Mouse (Mus musculus) gastrocnemius, adult 2 months (tissue): Measurements from ENCODE around the gene Cd300ld4. TPM values are rescaled to one million over a fixed set of nuclear protein-coding genes. Genes with fewer than 3 reads are reported as not detected.
A peak's percentile ranks its signal among the peaks of the same experiment; 100 is the strongest.
"Not testable (repeated sequence)": the region's sequence is repeated elsewhere in the genome, so short reads cannot be mapped to it uniquely, and the experiment has no call there.

Source experiments
- DNase-seq: peaks from one replicate; pipeline ENCODE4 v3.0.0; 2022
- H3K27ac ChIP-seq: fragments of 200-600 bp; 2 replicates; pipeline ENCODE4 v1.8.1; 2022; ENCODE audit warnings: mild to moderate bottlenecking
- H3K4me3 ChIP-seq: fragments of 200-600 bp; 2 replicates; pipeline ENCODE4 v1.8.1; 2022; ENCODE audit warnings: mild to moderate bottlenecking, moderate library complexity
- CTCF ChIP-seq: fragments of 200-600 bp; IDR thresholded peaks from 2 replicates; pipeline ENCODE4 v1.8.1; 2022; ENCODE audit warnings: antibody characterized with exemption, mild to moderate bottlenecking, moderate library complexity
- intact Hi-C: fragments of 180-260 bp; cut with DNase I; formaldehyde crosslinking; loops from one replicate; pipeline ENCODE4 v1.15.1; 2025
- long read RNA-seq, 2 experiments: library from polyadenylated mRNA; stranded (forward); transcript quantifications; one replicate each; pipeline ENCODE4 v2.0.0; 2021
- total RNA-seq, 2 experiments: library from RNA; stranded (reverse); gene quantifications; 2 replicates each; pipeline ENCODE4 v1.2.3; 2021

Cd300ld4 gene
- total RNA-seq = under 1 TPM; 0.73 to 0.92 TPM
- long read RNA-seq, experiment 1 = 0 reads
- long read RNA-seq, experiment 2 = 0 reads

DNA sequence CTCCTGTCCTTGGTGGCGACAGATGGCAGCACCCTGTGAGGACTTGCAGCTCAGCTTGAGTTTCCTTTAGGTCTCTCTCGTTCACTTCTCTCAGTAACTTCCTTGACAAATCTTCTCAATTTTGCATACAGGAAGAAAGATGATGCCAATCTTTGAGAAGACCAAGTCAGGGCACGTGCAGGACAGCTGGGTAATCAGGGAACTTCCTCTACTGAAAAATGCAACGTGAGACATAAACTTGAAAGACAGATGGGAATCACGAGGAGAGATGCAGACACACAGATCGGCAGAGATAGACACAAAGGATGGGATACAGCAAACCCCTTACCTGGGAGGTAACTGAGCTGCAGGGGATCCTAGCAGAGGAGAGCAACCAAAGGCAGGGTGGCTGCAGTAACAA lies at the start of gene Cd300ld4:
Gene Cd300ld4, minus strand, starts transcription at position 101 of the 400 bp plus-strand sequence.
- DNase-seq, intact Hi-C loops, H3K27ac ChIP-seq, H3K4me3 ChIP-seq: not testable (repeated sequence)

DNA sequence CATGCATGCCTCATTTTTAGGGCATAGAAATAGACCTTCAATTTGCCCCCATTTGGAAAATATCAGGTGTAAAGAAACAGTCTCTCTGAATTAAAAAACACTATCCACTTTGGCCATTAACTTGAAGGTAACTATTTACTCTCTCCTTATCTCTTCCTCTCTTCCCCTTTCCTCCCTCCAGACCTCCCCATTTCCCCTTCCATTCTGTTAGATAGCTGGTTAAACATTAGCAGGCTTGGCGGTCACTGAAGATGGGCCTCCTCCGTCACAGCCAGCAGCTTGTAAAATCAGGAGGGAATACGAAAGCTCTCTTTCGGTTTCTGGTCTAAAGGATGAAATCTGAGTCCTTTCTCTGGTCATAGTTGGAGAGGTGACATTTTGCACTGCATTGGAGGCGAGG lies 49.0 kb upstream of the Cd300ld4 start:
- TF ChIP-seq CTCF = no peak
- intact Hi-C loops = no loop called here
- DNase-seq = no peak
- H3K27ac ChIP-seq = no peak overlapping the region
- H3K4me3 ChIP-seq = no peak overlapping the region

DNA sequence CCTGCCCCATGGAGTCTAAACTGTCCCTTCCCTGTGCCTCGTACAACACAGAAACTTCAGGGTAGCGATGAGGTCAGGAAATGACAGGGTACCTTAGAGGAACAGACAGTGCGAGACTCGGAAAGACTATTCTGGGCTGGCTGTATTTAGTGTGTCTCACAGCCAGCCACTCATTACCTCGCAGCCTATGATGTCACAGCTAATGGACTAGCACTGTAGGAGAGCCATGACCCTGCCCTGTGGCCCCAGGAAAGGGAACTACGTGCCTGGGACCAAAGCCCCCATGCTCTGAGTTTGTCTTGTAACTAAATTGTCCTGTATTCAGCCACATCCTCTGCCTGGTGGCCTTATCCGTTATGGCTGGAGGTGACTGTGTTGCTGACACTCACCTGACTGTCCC lies 48.6 kb upstream of the Cd300ld4 start:
- Histone ChIP-seq H3K27ac (no peak overlapping the region), H3K4me3 (no peak overlapping the region)
- intact Hi-C loops = no loop called here
- DNase-seq = no peak
- TF ChIP-seq CTCF = no peak

DNA sequence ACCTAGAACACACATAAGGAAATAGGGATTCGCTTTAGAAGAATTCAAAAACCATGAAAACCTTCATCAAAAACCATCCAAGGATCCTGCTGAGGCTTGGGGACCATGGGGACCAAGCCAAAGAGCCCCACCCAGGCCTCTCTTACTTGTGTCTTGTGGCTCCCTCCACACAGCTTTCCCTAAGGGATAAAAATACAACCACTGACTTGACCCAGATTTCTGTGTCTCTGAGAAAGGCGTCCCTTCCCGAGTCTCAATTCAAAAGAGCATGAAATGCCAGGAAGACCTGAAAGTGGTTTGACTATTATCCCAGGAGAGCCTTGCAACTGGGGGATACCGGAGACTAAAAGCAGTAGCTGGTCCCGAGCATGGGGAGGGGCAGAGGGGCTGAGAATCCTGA lies 46.2 kb upstream of the Cd300ld4 start:
- H3K4me3 ChIP-seq = no peak overlapping the region
- no peak for DNase-seq
- no peak for TF ChIP-seq CTCF
- no peak overlapping the region for H3K27ac ChIP-seq
- intact Hi-C loops = no loop called here

DNA sequence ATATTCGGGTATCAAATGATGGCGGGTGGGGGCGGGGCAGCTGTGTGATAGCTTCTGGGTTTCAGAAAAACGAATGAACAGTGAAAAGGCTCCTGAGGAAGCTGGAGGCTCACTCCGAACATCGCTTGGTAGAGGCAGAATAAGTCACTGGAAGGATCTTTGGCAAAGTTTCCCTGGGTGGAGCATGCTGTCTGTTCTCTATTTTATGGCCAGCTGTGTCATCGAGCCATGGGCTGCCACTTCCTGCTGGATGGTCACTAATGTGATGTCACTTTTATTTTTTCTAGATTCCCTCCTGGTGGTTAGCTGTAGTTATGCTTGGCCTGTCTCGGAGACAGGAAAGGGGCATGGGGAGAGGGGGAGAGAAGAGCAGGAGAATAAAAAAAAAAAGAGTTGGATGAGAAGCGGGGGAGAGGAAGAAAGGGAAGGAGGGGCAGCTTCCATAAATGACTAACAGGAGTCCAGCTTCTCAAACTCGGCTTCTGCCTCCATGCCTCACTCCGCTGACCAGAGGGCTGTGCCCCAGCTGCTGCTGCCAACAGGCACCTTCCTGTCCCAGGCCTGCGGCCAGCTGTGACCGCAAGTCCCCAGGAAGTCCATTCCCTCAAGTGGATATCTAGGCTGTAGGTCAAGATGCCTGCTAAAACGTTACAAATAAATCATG lies 45.0 kb upstream of the Cd300ld4 start:
- peak overlapping the region; percentile 49 for H3K27ac ChIP-seq
- intact Hi-C loops = no loop called here
- DNase-seq = peak; percentile 67
- peak overlapping the region; percentile 21 for H3K4me3 ChIP-seq
- TF ChIP-seq CTCF = no peak

DNA sequence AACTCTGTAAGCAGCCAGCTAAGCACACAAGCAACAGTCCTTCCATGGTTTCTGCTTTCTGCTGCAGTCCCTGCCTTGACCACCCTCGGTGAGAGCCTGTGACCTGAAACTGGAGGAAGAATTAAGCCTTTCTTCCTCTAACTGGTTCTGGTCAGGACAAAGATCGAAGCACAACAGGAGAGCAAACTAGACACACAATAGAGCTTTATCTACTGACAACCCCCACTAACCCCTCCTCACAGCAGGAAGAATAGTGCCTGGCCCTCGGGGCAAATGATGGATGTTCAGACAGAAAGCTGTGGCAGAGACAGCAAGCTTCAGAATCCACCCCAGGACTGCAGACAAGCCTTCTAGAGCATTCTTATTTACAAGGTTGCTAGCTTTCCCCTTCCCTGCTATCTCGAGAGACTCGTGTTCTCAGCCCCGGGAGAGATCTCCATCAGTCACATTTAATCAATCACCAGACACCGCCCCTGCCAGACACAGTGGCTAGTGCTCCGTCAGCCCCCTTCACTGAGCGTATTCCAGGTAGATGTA lies 44.3 kb upstream of the Cd300ld4 start:
- no peak for DNase-seq
- peak overlapping the region; percentile 21; the same call in 1 of the 2 replicates for H3K4me3 ChIP-seq
- TF ChIP-seq CTCF = no peak

DNA sequence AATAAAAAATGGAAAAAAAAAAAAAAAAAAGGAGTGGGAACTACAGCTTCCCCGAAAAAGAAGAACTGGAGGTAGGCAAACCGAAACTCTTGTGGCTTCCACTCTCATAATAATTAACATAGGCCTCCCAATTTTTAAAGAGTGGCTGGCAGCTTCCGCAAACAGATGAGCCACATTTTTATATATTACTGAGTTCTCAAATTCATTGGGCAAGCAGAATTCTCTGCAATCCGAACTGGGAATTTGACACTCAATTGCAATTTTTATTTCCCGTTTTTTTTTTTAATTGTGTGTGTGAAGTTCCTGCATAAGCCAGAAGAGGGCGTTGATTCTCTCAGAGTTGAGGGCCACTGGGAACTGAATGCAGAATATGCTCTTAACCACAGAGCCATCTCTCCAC lies 40.0 kb upstream of the Cd300ld4 start:
- intact Hi-C loops = no loop called here
- Histone ChIP-seq H3K27ac (no peak overlapping the region), H3K4me3 (no peak overlapping the region)
- DNase-seq = no peak
- TF ChIP-seq CTCF = peak; percentile 4; the same call in 1 of the 2 replicates

More for the DNA sequence above, 44.3 kb upstream of the Cd300ld4 start:
- intact Hi-C loops = no loop called here
- H3K27ac ChIP-seq = peak overlapping the region; percentile 46

DNA sequence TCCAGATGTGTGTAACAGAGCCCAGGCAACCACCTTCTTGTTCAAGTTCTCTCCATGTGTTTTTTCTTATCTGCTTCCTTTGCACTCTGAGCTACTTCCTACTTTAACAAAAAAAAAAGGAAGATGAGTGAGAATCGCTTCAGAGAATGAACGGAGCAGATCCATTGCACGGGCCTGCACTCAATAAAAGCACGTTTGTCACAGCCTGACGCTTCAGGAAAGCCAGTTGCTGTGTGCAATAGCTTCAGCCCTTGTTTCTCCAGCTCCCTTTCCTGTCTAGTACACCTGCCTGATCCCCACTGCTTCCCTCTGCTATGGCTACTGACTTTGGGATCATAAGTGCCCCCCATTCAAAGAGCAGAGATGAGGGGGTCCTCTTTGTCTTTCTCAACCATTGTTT lies 35.3 kb upstream of the Cd300ld4 start, which contains the start of gene Cd300e:
Gene Cd300e, minus strand, starts transcription at position 101 of the 400 bp plus-strand sequence.
- no peak for TF ChIP-seq CTCF
- H3K27ac ChIP-seq = no peak within 1 kb of the TSS
- intact Hi-C loops = no loop called here
- DNase-seq = no peak
- H3K4me3 ChIP-seq = no peak within 1 kb of the TSS

DNA sequence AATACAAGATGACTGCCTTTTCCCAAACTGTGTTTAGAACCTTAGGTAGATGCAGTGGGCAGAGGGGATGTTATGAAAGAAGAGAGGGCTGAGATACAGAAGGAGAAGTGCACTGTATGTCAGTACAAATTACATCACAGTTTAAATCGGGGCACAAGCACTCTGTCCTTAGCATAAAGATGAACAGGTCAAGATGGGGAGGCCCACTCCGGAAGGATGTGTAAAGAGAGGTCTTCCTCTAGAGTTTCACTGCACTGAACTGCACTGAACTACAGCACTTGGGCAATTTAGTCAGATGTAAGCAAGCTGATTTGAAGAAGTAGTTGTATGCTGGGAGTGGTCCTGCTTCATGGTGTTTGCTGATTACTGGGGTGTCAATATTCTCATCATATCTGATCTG lies 33.0 kb upstream of the Cd300ld4 start:
- no peak overlapping the region for H3K27ac ChIP-seq
- no peak overlapping the region for H3K4me3 ChIP-seq
- DNase-seq = no peak
- intact Hi-C loops = no loop called here
- no peak for TF ChIP-seq CTCF

DNA sequence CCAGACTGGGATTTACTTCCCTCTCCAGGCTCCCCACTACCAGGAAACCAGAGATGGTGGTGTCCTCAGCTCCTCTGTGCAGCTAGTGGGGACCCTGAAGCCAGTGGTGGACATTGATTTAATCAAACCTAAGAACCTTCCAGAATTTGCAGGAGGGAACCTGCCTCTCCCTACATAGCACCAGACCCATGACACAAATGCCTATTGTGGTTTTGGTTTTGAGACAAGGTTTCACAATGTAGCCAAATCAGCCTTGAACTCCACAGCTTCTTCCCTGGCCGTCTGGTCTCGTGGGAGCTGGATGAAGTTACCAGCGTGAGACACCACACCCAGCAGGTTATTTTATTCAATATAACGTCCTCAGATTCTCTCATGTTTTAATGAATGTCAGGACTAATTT lies 31.9 kb upstream of the Cd300ld4 start:
- no peak for DNase-seq
- intact Hi-C loops = no loop called here
- Histone ChIP-seq H3K27ac (no peak overlapping the region), H3K4me3 (no peak overlapping the region)
- no peak for TF ChIP-seq CTCF

DNA sequence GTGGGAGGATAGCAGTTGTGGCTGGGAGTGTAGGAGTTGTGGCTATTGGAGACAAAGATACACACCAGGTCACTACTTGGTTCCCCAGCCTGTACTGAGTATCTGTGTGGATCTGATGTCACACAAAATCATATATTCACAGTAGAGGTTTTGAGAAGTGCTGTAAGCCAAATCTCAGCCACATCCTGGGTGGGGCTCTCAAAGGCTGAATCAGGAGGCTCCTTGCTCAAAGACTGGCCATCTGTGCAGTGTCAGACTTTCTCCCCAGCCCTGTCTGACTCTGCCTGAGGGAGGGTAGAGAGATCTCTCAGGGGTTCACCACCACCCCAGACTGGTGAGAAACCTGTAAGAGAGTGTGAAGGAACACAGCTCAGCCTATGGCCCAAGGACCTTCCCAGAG lies 27.7 kb upstream of the Cd300ld4 start:
- TF ChIP-seq CTCF = no peak
- Histone ChIP-seq H3K4me3 (no peak overlapping the region), H3K27ac (no peak overlapping the region)
- intact Hi-C loops = no loop called here
- no peak for DNase-seq

DNA sequence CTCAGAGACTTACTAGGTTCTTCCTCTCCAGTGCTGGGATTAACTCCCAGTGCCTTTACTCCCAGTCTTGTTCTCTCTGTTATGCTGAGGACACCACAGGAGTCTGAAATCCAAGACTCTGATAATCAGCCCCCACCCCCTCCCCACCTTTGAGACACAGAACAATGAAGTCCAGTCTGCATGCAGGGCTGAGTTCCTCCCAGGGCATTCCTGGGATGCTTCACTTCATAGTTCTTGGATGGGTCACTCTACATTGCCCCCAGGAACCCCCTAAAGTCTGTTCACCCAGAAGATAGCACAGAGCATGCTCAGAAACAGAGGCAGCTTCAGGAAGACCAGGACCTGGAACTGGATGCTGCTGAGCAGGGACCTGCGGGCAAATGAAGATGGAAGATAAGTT lies 26.2 kb upstream of the Cd300ld4 start:
- H3K4me3 ChIP-seq = no peak overlapping the region
- H3K27ac ChIP-seq = no peak overlapping the region
- TF ChIP-seq CTCF = no peak
- intact Hi-C loops = no loop called here
- no peak for DNase-seq

DNA sequence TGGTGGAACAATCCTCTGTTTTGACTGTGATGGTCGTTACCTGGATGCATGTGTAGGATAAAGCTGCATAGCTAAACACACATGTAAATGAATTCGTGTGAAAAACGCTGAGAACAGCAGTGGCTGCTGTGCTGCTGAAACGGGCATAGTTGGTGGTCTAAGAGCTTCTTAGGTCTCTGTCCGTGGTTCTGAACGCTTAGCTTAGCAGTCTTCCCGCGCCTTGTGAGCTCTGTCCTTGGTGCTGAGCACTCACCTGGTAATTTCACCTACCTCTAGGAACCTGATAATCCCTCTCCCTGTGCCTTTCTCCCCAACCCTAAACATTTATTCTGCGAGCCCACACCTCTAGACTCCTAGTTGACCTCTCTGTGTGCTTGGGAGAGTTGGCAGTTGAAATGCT lies 25.4 kb upstream of the Cd300ld4 start:
- TF ChIP-seq CTCF = no peak
- no peak overlapping the region for H3K4me3 ChIP-seq
- intact Hi-C loops = no loop called here
- DNase-seq = no peak
- H3K27ac ChIP-seq = no peak overlapping the region

DNA sequence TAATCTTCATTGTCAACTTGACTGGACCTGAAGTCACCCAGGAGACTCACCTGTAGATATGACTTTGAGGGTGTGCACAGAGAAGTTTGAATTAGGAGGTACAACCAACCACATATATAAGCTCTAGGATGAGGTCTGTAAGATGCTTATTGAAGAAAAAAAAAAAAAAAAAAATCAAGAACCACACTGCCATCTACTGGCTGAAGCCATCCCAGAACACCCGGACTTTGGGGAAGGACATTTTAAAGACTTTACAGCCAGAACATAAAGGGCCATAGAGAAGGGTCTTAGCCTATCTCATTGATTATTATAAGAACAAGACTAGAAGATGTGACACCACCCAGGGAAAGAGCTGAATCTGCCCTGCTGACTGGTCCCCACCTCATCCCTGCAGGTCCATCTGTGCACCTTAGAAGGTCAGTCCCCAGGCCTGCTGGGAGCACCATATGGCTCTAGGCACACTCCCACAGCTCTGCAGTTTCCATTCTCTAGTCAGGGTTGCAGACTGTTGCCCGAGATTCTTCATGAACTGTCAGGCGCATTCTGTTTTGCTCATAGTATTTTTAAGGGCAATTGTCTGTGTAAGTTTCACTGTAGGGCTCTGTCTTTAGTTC lies 22.6 kb upstream of the Cd300ld4 start:
- Histone ChIP-seq H3K4me3 (no peak overlapping the region), H3K27ac (no peak overlapping the region)
- TF ChIP-seq CTCF = peak; percentile 43
- intact Hi-C loops = no loop called here
- no peak for DNase-seq
